Mouse (Mus musculus): ENCODE measurements around the gene Orai1.

- TF ChIP-seq CTCF (IDR thresholded peaks at IDR 0.05; ENCODE audit: control insufficient read depth, insufficient read depth, insufficient read length), result no peak
- TF ChIP-seq MAX (IDR thresholded peaks at IDR 0.05), result no peak
Measured at GRCm38 (mm10) chr5:123033646-123034160, 18.8 kb downstream of the Orai1 start.

Measured in C2C12 (cell line).